Mouse (Mus musculus) cortical plate, adult 2 months (tissue): ENCODE measurements at regions not wholly inside any gene's neighbourhood (a gene's known extent, or its start where the extent isn't known, plus 50 kb on each side); places are given as distances from the start of the nearest gene placed in this dataset.

ENCODE experiments used
- CTCF ChIP-seq: fragments of 200-500 bp; IDR thresholded peaks from 2 replicates; pipeline ENCODE4 v1.5.1; 2011; ENCODE audit warnings: mild to moderate bottlenecking, control low read depth, low read length; ENCODE audit not compliant: insufficient read depth; ENCODE audit errors: extremely low read depth
- POLR2A ChIP-seq: fragments of 200-500 bp; IDR thresholded peaks from 2 replicates; pipeline ENCODE4 v1.6.1; 2011; ENCODE audit warnings: mild to moderate bottlenecking, low read length, control low read depth; ENCODE audit not compliant: insufficient read depth; ENCODE audit errors: extremely low read depth

GRCm38 (mm10) chr8:88879857-88880256 is 164.1 kb downstream of the Sall1 start:
- no peak for TF ChIP-seq POLR2A
- no peak for TF ChIP-seq CTCF
